Mouse (Mus musculus): ENCODE measurements at regions not wholly inside any gene's neighbourhood (a gene's known extent, or its start where the extent isn't known, plus 50 kb on each side); places are given as distances from the start of the nearest gene placed in this dataset.

DNA sequence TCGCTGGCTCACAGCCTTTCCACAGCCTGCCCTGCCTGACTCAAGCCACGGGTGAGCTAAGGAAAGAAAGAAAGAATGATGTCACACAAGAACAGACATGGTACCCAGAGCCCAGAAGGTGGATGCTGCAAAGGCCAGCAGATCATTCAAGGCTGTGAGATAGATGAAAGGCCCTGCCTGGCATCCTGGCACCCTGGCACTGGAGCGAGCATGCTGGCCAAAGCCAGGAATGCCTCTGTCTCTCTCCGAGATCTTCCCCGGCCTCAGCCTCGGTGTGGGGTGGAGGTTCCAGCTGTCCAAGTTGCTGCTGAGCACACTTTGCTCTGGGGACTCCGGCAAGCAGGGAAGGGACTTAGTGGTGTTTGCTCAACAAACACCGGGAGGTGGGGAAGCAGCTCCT lies 116.4 kb upstream of the Lhx5 start:
- no peak for DNase-seq (ENCODE audit: low spot score)

GRCm38 (mm10) chr5:120318951-120319350 lies 112.5 kb upstream of the Lhx5 start:
- peak; percentile 33 for DNase-seq (ENCODE audit: low spot score)

DNA sequence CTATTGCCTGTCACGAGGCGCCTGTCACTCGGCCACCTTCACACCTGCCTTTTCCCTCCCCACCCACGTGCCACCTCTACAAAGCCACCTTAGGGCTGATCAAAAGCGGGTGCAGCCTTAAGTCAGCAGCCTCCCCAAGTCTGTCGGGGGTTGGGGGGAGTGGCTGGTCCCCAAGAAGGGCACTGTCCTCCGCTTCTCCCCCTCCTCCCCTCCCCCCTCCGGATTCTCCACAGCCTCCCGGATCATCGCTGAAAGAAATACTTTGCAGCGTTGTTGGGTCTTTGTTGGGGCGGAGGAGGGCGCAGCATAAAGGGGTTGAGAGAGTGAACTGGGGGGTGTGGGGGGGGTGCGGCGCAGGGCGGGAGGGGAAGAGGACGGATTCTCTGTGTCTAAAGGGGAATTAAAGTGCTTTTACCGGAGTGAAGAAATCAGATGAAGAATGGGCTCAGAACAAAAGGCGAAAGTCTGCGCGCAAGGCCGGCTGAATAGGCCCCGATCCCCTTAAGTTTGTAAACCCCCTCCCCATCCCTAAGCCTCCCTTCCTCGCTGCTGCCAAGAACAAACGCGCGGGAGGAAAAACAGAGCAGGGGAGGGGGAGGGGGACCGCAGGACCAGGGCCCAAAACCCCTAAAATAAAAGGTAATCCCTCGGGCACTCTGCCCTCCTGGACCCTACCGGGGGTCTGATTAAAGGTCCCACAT lies 109.3 kb upstream of the Lhx5 start:
- no peak for DNase-seq (ENCODE audit: low spot score)

GRCm38 (mm10) chr5:120322732-120323316 lies 108.7 kb upstream of the Lhx5 start:
- DNase-seq (ENCODE audit: low spot score), result no peak

DNA sequence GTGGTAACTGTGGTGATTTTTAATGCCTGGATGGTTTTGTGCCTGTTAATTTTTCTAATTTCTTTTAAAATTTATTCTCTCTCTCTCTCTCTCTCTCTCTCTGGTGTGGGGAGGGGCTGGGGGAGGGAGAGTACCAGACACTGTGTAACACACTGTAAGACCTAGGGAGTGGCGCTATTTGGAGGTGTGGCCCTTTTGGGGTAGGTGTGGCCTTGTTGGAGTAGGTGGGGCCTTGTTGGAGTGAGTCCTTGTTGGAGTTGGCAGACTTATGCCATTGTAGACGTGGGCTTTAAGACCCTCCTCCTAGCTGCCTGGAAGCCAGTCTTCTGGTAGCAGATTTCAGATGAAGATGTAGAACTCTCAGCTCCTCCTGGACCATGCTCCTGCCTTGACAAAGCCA lies 107.4 kb upstream of the Lhx5 start:
- no peak for DNase-seq (ENCODE audit: low spot score)

DNA sequence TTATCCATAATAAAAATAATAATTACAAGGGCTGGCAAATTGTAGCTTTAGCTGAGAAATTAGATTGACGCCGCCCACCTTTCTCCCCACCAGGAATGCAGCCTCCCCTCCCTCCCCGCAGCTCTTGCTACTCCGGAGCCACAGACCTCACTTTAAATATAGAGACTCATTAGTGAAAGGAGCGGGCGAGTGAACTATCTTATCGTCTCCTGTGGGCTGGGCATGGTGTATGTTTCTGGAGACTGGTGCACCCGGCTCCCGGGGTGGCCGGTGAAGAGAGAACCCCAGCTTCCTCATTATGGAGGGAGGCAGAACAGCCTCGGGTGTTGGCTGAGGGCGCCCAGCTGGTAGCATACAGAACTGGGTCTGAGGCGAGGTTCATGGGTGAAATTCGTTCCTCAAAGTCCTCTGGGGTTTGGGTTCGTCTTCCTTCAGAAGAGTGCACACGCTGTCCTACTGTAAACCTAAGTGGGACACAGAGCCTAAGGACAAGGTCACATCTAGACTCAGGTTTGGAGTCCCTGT lies 106.1 kb upstream of the Lhx5 start:
- no peak for DNase-seq (ENCODE audit: low spot score)

DNA sequence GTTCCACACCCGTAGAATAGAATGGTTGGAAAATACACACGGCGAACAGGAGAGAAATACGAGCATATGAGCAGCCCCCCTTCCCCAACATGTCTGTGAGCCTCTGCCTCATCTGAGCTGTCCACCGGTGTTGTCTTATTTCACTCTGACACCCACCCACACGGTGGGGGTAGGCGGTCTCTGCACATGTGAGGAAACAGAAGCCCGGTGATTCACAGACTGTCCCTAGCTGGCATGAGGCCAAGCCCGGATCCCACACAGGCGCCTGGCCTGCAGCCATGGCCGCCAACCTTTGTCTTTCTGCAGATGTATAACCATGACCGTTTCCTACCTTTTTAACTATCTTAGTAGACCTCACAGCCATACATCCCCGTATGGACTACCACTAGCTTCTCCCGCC lies 99.5 kb upstream of the Lhx5 start:
- no peak for DNase-seq (ENCODE audit: low spot score)

DNA sequence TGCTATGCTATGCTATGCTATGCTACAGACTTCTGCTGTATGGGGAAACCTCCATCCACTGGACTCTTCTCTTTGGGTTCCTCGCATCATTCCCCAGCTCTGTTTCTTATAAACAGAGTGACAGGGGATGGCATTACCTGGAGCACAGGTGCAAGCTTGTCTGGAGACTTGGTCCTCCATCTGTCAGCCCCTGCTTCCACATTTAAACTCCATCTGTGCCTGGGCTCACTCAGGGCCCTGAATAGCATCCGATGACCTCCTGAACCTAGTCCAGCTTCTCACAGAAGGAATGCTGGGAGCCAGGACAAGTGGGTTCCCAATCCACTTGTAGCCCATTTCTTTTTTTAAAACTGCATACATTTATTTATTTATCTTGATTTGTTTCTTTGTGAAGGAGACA lies 92.3 kb upstream of the Lhx5 start:
- no peak for DNase-seq (ENCODE audit: low spot score)

GRCm38 (mm10) chr5:120340696-120341231 lies 90.7 kb upstream of the Lhx5 start:
- no peak for DNase-seq (ENCODE audit: low spot score)

DNA sequence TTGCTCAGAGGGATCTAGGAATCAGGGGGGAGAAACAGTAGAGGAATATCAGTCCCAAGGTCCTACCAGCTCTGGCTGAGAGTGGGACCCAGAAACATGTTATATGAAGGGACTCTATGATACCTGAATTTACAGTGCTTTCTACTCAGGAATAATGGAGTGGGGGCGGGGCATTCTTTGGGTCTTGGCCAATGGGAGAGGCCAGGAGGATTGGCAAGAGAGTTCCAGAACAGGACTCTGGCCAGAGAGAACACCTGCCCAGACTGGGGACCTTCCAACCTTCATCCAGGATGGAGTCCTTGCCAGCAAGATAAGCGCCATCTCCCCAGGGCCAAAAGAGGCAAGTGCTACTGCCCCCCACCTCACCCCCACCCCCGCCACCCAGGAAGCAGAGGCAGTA lies 81.0 kb upstream of the Lhx5 start:
- no peak for DNase-seq (ENCODE audit: low spot score)

DNA sequence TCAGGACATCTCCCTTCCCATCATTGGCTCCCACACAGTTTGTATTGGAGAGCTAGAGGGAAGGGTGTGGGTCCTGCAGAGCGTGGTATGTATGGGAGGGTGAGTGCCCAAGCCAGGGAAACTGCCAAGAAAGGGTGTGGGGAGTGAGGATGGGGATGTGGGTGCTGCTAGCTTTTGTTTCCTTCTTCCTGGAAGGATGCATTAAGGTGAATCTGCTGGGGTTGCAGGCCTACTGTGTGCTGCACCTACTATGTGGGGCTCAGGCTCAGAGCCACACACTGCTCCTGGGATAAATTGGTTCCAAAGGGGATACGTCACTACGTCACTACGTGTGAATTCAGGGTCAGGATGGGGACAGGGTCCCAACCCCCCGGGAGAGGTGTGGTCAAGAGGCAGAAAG lies 79.7 kb upstream of the Lhx5 start:
- DNase-seq (ENCODE audit: low spot score), result no peak

- no peak for DNase-seq (ENCODE audit: low spot score)
Observed at GRCm38 (mm10) chr5:120353657-120354056, 77.8 kb upstream of the Lhx5 start.

DNA sequence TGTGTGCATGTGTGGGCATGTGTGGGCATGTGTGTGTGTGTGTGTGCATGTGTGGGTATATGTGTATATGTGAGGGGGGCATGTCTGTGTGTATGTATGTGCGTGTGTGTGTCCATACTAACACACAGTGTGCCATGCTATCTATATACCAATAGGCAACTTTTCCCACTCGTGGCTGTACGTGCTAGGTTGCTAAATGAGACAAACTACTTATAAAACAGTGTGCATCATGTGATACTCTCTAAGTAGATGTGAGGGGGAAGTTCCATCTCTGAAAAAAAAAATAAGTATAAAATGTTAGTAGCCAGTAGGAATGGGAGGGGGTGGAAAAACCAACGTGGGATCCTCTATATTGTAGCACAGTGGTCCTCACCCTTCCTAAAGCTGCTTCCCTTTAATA lies 74.5 kb upstream of the Lhx5 start:
- no peak for DNase-seq (ENCODE audit: low spot score)

DNA sequence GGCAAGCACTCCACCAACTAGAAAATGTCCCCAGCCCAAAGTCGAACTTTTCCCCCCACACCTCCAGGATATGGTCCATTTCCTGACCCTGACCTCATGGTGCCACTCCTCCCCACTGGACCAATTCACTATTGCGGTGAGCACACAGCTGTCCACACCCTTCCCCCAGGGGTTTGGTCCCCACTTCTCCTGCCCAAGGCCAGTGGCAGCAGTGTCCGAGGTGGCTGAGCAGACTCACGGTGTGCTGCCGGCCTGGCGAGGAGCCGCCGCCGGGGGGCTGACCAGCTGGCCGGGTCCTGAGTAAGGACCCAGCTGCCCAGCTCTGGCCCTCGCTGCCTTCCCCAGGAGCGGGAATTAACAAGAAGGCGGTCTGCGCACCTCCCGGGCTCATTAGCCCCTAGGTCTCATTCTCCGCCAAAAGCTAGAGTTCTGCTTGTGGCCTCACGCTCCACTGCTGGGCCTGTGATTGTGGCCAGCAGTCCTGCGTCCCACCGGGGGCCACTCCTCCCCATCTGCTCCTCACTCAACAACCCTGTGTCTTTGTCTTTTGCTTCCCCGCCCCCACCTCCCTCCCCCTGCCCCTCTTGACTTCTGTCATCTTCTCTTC lies 73.3 kb upstream of the Lhx5 start:
- no peak for DNase-seq (ENCODE audit: low spot score)

GRCm38 (mm10) chr5:120365950-120366467 lies 65.5 kb upstream of the Lhx5 start:
- no peak for DNase-seq (ENCODE audit: low spot score)

DNA sequence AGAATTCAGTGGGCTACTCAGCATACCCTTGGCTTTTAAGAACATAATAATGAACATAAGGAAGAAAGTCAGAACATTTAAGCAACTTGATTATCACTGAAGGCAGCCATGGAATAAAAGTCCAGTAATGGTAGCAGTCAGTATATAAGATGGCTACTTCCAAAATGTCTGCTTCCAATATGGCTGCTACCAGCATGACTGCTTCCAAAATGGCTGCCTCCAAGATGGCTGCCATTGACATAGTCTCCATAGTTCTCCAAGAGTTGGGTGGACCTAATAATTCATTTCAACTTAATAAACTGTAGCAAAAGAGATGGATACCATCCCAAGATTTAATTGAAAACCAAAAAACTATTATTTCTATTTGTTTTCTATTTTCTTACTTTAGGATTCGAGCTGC lies 62.7 kb upstream of the Lhx5 start:
- no peak for DNase-seq (ENCODE audit: low spot score)

- DNase-seq (ENCODE audit: low spot score), result no peak
Observed at GRCm38 (mm10) chr5:120371176-120371819, 60.2 kb upstream of the Lhx5 start.

GRCm38 (mm10) chr5:120373426-120373825 lies 58.1 kb upstream of the Lhx5 start:
- DNase-seq (ENCODE audit: low spot score), result no peak
